In genomic region chr2:119561794-119562193, GRCm38 (mm10) we compare ENCODE assay signal across 15 mouse cellular contexts. TPM values are rescaled to one million over a fixed set of nuclear protein-coding genes. Genes with fewer than 3 reads are reported as not detected.
"Had no signal": no experiment of that assay in that cellular context is flagged by ENCODE, and none has a peak within 500 bp of the region (broad histone marks: within the 10 kb centered on the region; RNA-seq: fewer than 3 reads in every experiment).

No protein-coding gene starts in this region.

- H3K27me3 ChIP-seq: limb, embryonic 13.5 days; midbrain, embryonic 12.5 days had no signal

- H3K4me1 ChIP-seq: midbrain, embryonic 12.5 days had no signal

- ATAC-seq: lung, postnatal 0 days; midbrain, embryonic 16.5 days had no signal

- H3K4me3 ChIP-seq: layer of hippocampus, adult 2 months; limb, embryonic 13.5 days; midbrain, embryonic 12.5 days had no signal

- DNase-seq: kidney, adult 18-20 months; kidney, postnatal 10 days; kidney, postnatal 4 days; left cerebral cortex, postnatal 4 days; lung, adult 18-20 months; right cerebral cortex, adult 18-20 months; right cerebral cortex, postnatal 25 days; thymus, adult 2 months; thymus, postnatal 36 days had no signal

- H3K9me3 ChIP-seq: limb, embryonic 13.5 days; midbrain, embryonic 12.5 days had no signal

RNA-seq across cellular contexts. Expression of gene Exd1, which starts 14.4 kb away (rescaled TPM):
- total RNA-seq: megakaryocyte-erythroid progenitor cell, adult 5-6 weeks had no signal
